Mouse (Mus musculus): ENCODE results near the gene Manf. TPM values are rescaled to one million over a fixed set of nuclear protein-coding genes. Genes with fewer than 3 reads are reported as not detected.
A peak's percentile ranks its signal among the peaks of the same experiment; 100 is the strongest.

Manf gene
- total and polyA plus RNA-seq, 2 experiments from 2014 or later, result 49.5 to 135 TPM

GRCm38 (mm10) chr9:106884996-106885900, 6.5 kb downstream of the Manf start:
- Histone ChIP-seq H3K36me3 (ENCODE audit: insufficient read depth) (peaks cover 58% of the 10 kb centered on the region), H3K4me1 (ENCODE audit: insufficient read depth) (peaks cover 27% of the 10 kb centered on the region)
- DNase-seq, result no peak

GRCm38 (mm10) chr9:106884306-106884705, 7.5 kb downstream of the Manf start:
- DNase-seq, result no peak
- no peak for ATAC-seq
- no peak for TF ChIP-seq CTCF (IDR thresholded peaks at IDR 0.05; ENCODE audit: low read depth)
- peak overlapping the region; percentile 85 for H3K4me3 ChIP-seq (ENCODE audit: low read depth, low read length)
- peak overlapping the region; percentile 92; the same call in 1 of the 2 replicates for H3K9ac ChIP-seq
- no peaks in the 10 kb centered on the region for H3K9me3 ChIP-seq (ENCODE audit: low read length)
- H3K27ac ChIP-seq (ENCODE audit: low read depth, low read length), result no peak overlapping the region
- peaks cover 27% of the 10 kb centered on the region for H3K4me1 ChIP-seq (ENCODE audit: insufficient read depth)
- no peaks in the 10 kb centered on the region for H3K27me3 ChIP-seq (ENCODE audit: insufficient read depth, low read length)
- 46% methylated on average over 16 of the region's 16 CpGs for WGBS
- peaks cover 59% of the 10 kb centered on the region for H3K36me3 ChIP-seq (ENCODE audit: insufficient read depth)
- peak overlapping the region; percentile 93 for H3K4me2 ChIP-seq (ENCODE audit: low read depth)

More at GRCm38 (mm10) chr9:106884996-106885900, 6.5 kb downstream of the Manf start:
- peak overlapping the region; percentile 93 for H3K4me2 ChIP-seq (ENCODE audit: low read depth)
- H3K9me3 ChIP-seq (ENCODE audit: low read length), result no peaks in the 10 kb centered on the region
- ATAC-seq, result no peak
- peak overlapping the region; percentile 95; the same call in 1 of the 2 replicates for H3K27ac ChIP-seq (ENCODE audit: low read depth, low read length)
- WGBS, result 23% methylated on average over 44 of the region's 44 CpGs
- TF ChIP-seq CTCF (IDR thresholded peaks at IDR 0.05; ENCODE audit: low read depth), result no peak
- no peaks in the 10 kb centered on the region for H3K27me3 ChIP-seq (ENCODE audit: insufficient read depth, low read length)
- peak overlapping the region; percentile 92 for H3K9ac ChIP-seq
- peak overlapping the region; percentile 85 for H3K4me3 ChIP-seq (ENCODE audit: low read depth, low read length)

GRCm38 (mm10) chr9:106883085-106883484, 8.7 kb downstream of the Manf start:
- H3K4me3 ChIP-seq (ENCODE audit: low read depth, low read length), result no peak overlapping the region
- no peaks in the 10 kb centered on the region for H3K27me3 ChIP-seq (ENCODE audit: insufficient read depth, low read length)
- H3K4me1 ChIP-seq (ENCODE audit: insufficient read depth), result peaks cover 27% of the 10 kb centered on the region
- no peak for ATAC-seq
- no peak for DNase-seq
- no peak overlapping the region for H3K9ac ChIP-seq
- H3K27ac ChIP-seq (ENCODE audit: low read depth, low read length), result no peak overlapping the region
- TF ChIP-seq CTCF (IDR thresholded peaks at IDR 0.05; ENCODE audit: low read depth), result no peak
- WGBS, result 78% methylated on average over 3 of the region's 3 CpGs
- no peaks in the 10 kb centered on the region for H3K9me3 ChIP-seq (ENCODE audit: low read length)
- H3K4me2 ChIP-seq (ENCODE audit: low read depth), result peak overlapping the region; percentile 33
- peaks cover 48% of the 10 kb centered on the region for H3K36me3 ChIP-seq (ENCODE audit: insufficient read depth)

- H3K9me3 ChIP-seq (ENCODE audit: low read length), result no peaks in the 10 kb centered on the region
- 69% methylated on average over 4 of the region's 4 CpGs for WGBS
- no peak for ATAC-seq
- H3K4me1 ChIP-seq (ENCODE audit: insufficient read depth), result peaks cover 27% of the 10 kb centered on the region
- peaks cover 48% of the 10 kb centered on the region for H3K36me3 ChIP-seq (ENCODE audit: insufficient read depth)
- H3K9ac ChIP-seq, result no peak overlapping the region
- TF ChIP-seq CTCF (IDR thresholded peaks at IDR 0.05; ENCODE audit: low read depth), result no peak
- no peaks in the 10 kb centered on the region for H3K27me3 ChIP-seq (ENCODE audit: insufficient read depth, low read length)
- H3K27ac ChIP-seq (ENCODE audit: low read depth, low read length), result no peak overlapping the region
- no peak for DNase-seq
- H3K4me3 ChIP-seq (ENCODE audit: low read depth, low read length), result no peak overlapping the region
- no peak overlapping the region for H3K4me2 ChIP-seq (ENCODE audit: low read depth)
These were observed 9.6 kb downstream of the Manf start for GRCm38 (mm10) chr9:106882176-106882575.

GRCm38 (mm10) chr9:106881071-106881755, 10.6 kb downstream of the Manf start:
- Histone ChIP-seq H3K9ac (no peak overlapping the region; the same call in 1 of the 2 replicates), H3K27me3 (ENCODE audit: insufficient read depth, low read length) (no peaks in the 10 kb centered on the region), H3K4me3 (ENCODE audit: low read depth, low read length) (no peak overlapping the region), H3K4me2 (ENCODE audit: low read depth) (no peak overlapping the region), H3K9me3 (ENCODE audit: low read length) (no peaks in the 10 kb centered on the region), H3K4me1 (ENCODE audit: insufficient read depth) (peaks cover 27% of the 10 kb centered on the region), H3K36me3 (ENCODE audit: insufficient read depth) (peaks cover 56% of the 10 kb centered on the region), H3K27ac (ENCODE audit: low read depth, low read length) (no peak overlapping the region)
- TF ChIP-seq CTCF (IDR thresholded peaks at IDR 0.05; ENCODE audit: low read depth), result no peak
- 63% methylated on average over 4 of the region's 4 CpGs for WGBS
- ATAC-seq, result no peak
- no peak for DNase-seq

GRCm38 (mm10) chr9:106879471-106879870, 12.3 kb downstream of the Manf start:
- no peaks in the 10 kb centered on the region for H3K27me3 ChIP-seq (ENCODE audit: insufficient read depth, low read length)
- 0 out of 2 replicates have a peak overlapping the region, but pooled peaks have one; percentile 14 for H3K9ac ChIP-seq
- peaks cover 71% of the 10 kb centered on the region for H3K36me3 ChIP-seq (ENCODE audit: insufficient read depth)
- WGBS, result 50% methylated on average over 4 of the region's 4 CpGs
- H3K4me1 ChIP-seq (ENCODE audit: insufficient read depth), result peaks cover 16% of the 10 kb centered on the region
- 0 out of 2 replicates have a peak overlapping the region, but pooled peaks have one; percentile 4 for H3K27ac ChIP-seq (ENCODE audit: low read depth, low read length)
- H3K4me2 ChIP-seq (ENCODE audit: low read depth), result no peak overlapping the region
- H3K4me3 ChIP-seq (ENCODE audit: low read depth, low read length), result no peak overlapping the region
- no peaks in the 10 kb centered on the region for H3K9me3 ChIP-seq (ENCODE audit: low read length)
- ATAC-seq (no peak), DNase-seq (no peak)
- TF ChIP-seq CTCF (IDR thresholded peaks at IDR 0.05; ENCODE audit: low read depth), result no peak
